Mouse (Mus musculus) spleen, postnatal 14 days (tissue): ENCODE results near the gene Calm3.
"Not testable (repeated sequence)": the region's sequence is repeated elsewhere in the genome, so short reads cannot be mapped to it uniquely, and the experiment has no call there.

ENCODE experiments used
- DNase-seq, 2 experiments: peaks; one replicate each; pipeline ENCODE4 v3.0.0; 2021 to 2022; ENCODE audit warnings: low spot score in 2 of 2

Calm3 gene

GRCm38 (mm10) chr7:16924037-16924834 is at the start of gene Calm3:
Gene Calm3 (minus strand): TSS chr7:16924114.
- peak; percentile 99 for DNase-seq

GRCm38 (mm10) chr7:16971160-16971559 is 47.2 kb upstream of the Calm3 start:
- no peak for DNase-seq

- DNase-seq = no peak
These were observed 44.5 kb upstream of the Calm3 start for GRCm38 (mm10) chr7:16968414-16968813.

- DNase-seq = no peak
These were observed 37.8 kb upstream of the Calm3 start for GRCm38 (mm10) chr7:16961678-16962077.

GRCm38 (mm10) chr7:16959539-16960187 is 35.7 kb upstream of the Calm3 start, which contains the start of gene Pnmal1:
Gene Pnmal1 (plus strand): TSS chr7:16959679.
- no peak for DNase-seq

- DNase-seq = no peak
These were observed 32.7 kb upstream of the Calm3 start for GRCm38 (mm10) chr7:16956410-16957265.

GRCm38 (mm10) chr7:16955712-16956111 is 31.8 kb upstream of the Calm3 start:
- no peak for DNase-seq

- DNase-seq = not testable (repeated sequence)
These were observed 29.9 kb upstream of the Calm3 start for GRCm38 (mm10) chr7:16953776-16954175.

- DNase-seq = peak; percentile 50 to 61
These were observed 27.1 kb upstream of the Calm3 start for GRCm38 (mm10) chr7:16950861-16951635.

- peak; percentile 35 to 57 for DNase-seq
These were observed 26.3 kb upstream of the Calm3 start for GRCm38 (mm10) chr7:16949908-16950841.

- no peak for DNase-seq
These were observed 25.1 kb upstream of the Calm3 start for GRCm38 (mm10) chr7:16948923-16949458.

GRCm38 (mm10) chr7:16947959-16948361 is 24.0 kb upstream of the Calm3 start:
- DNase-seq = no peak

- no peak for DNase-seq
These were observed 23.5 kb upstream of the Calm3 start for GRCm38 (mm10) chr7:16947349-16947895.

- no peak for DNase-seq
These were observed 22.8 kb upstream of the Calm3 start for GRCm38 (mm10) chr7:16946441-16947348.

GRCm38 (mm10) chr7:16945419-16945818 is 21.5 kb upstream of the Calm3 start:
- DNase-seq = no peak

- no peak for DNase-seq
These were observed 20.9 kb upstream of the Calm3 start for GRCm38 (mm10) chr7:16944808-16945315.

GRCm38 (mm10) chr7:16944061-16944807 is 20.3 kb upstream of the Calm3 start, which contains the start of gene Pnmal2:
Gene Pnmal2 (plus strand): TSS chr7:16944682.
- DNase-seq = peak; percentile 39 to 48
